Mouse (Mus musculus): ENCODE results near the gene Atp4a.

The Atp4a gene

GRCm38 (mm10) chr7:30711942-30712341 lies at the start of gene Atp4a:
Atp4a (plus strand) TSS chr7:30712209.
- peak; percentile 28 to 51 for DNase-seq

GRCm38 (mm10) chr7:30664529-30665200 lies 47.3 kb upstream of the Atp4a start, which contains the start of gene Haus5:
Haus5 (minus strand) TSS chr7:30664994.
- DNase-seq, result peak; percentile 82 to 90

- peak in 1 of 2 experiments; percentile 3 for DNase-seq
Measured at GRCm38 (mm10) chr7:30665321-30665720, 46.7 kb upstream of the Atp4a start.

- peak in 1 of 2 experiments; percentile 8 for DNase-seq
Measured at GRCm38 (mm10) chr7:30669229-30669628, 42.8 kb upstream of the Atp4a start.

GRCm38 (mm10) chr7:30671480-30671879 lies 40.5 kb upstream of the Atp4a start, which contains the start of gene Pmis2:
Pmis2 (minus strand) TSS chr7:30671605.
- DNase-seq, result no peak

- DNase-seq, result no peak
Measured at GRCm38 (mm10) chr7:30678263-30678975, 33.6 kb upstream of the Atp4a start.

GRCm38 (mm10) chr7:30681897-30682296 lies 30.1 kb upstream of the Atp4a start:
- no peak for DNase-seq

GRCm38 (mm10) chr7:30683425-30683824 lies 28.6 kb upstream of the Atp4a start:
- DNase-seq, result no peak

- DNase-seq, result no peak
Measured at GRCm38 (mm10) chr7:30688325-30688724, 23.7 kb upstream of the Atp4a start.

- no peak for DNase-seq
Measured at GRCm38 (mm10) chr7:30698101-30698500, 13.9 kb upstream of the Atp4a start.

- no peak for DNase-seq
Measured at GRCm38 (mm10) chr7:30698589-30698988, 13.4 kb upstream of the Atp4a start, which contains the start of gene 2200002J24Rik. 2200002J24Rik (plus strand) TSS chr7:30698926.

- DNase-seq, result no peak
Measured at GRCm38 (mm10) chr7:30706214-30706882, 5.7 kb upstream of the Atp4a start.

GRCm38 (mm10) chr7:30707441-30707840 lies 4.6 kb upstream of the Atp4a start:
- no peak for DNase-seq

GRCm38 (mm10) chr7:30717006-30717715 lies 5.2 kb downstream of the Atp4a start:
- peak; percentile 27 to 34 for DNase-seq

- no peak for DNase-seq
Measured at GRCm38 (mm10) chr7:30717716-30718046, 5.7 kb downstream of the Atp4a start.

- DNase-seq, result no peak
Measured at GRCm38 (mm10) chr7:30719669-30720068, 7.7 kb downstream of the Atp4a start.

- no peak for DNase-seq
Measured at GRCm38 (mm10) chr7:30721286-30721685, 9.3 kb downstream of the Atp4a start.

GRCm38 (mm10) chr7:30723274-30723953 lies 11.4 kb downstream of the Atp4a start:
- no peak for DNase-seq

GRCm38 (mm10) chr7:30728214-30728613 lies 16.2 kb downstream of the Atp4a start:
- DNase-seq, result peak; percentile 14 to 15

GRCm38 (mm10) chr7:30728739-30729395 lies 16.9 kb downstream of the Atp4a start:
- DNase-seq, result peak in 1 of 2 experiments; percentile 35

GRCm38 (mm10) chr7:30729396-30730063 lies 17.5 kb downstream of the Atp4a start, which contains the start of gene Tmem147:
Tmem147 (minus strand) TSS chr7:30729540.
- peak; percentile 97 to 98 for DNase-seq
